Mouse (Mus musculus): ENCODE measurements around the gene Gm45837.

- TF ChIP-seq CTCF (IDR thresholded peaks at IDR 0.05; ENCODE audit: control insufficient read depth, insufficient read depth, insufficient replicate concordance, low read depth, low read length), result no peak
- TF ChIP-seq POLR2A (IDR thresholded peaks at IDR 0.05; ENCODE audit: control insufficient read depth, low read depth, low read length), result no peak
Observed at GRCm38 (mm10) chr7:101490952-101491351, 80.3 kb downstream of the Gm45837 start.

Data from testis, adult 2 months (tissue).